Mouse (Mus musculus) hindlimb bud, embryonic 11.5 days (tissue): ENCODE measurements around the gene Tbc1d10a.

Experiments
- DNase-seq: peaks from one replicate; pipeline ENCODE4 v3.0.0-alpha.2; 2012; ENCODE audit warnings: low read depth, low spot score; ENCODE audit errors: extremely low spot score

Gene Tbc1d10a

DNA sequence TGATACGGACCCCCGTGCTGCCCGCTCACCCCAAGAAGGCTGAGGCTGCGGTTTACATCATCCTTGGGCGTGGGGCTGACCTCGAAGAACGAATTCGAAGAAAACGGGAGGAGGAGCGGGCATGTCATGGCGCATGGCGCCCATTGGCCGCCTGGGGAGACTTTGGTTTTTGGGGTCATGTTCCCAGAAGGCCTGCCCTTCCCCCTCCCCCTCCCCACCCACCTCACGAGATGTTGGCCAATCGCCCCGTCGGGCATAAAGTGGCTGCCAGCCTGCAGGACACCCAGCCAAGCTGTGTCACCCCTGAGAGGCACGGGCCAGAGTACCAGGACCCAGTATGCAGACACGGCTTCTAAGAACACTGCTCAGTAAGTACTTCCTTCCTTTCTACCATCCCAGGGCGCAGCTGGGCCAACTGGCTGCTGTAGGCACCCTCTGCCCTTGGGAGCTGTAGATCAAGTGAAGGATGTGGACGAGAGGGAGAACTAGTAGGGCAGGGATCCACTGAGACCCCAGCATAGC, 50.0 kb downstream of the Tbc1d10a start:
- no peak for DNase-seq

DNA sequence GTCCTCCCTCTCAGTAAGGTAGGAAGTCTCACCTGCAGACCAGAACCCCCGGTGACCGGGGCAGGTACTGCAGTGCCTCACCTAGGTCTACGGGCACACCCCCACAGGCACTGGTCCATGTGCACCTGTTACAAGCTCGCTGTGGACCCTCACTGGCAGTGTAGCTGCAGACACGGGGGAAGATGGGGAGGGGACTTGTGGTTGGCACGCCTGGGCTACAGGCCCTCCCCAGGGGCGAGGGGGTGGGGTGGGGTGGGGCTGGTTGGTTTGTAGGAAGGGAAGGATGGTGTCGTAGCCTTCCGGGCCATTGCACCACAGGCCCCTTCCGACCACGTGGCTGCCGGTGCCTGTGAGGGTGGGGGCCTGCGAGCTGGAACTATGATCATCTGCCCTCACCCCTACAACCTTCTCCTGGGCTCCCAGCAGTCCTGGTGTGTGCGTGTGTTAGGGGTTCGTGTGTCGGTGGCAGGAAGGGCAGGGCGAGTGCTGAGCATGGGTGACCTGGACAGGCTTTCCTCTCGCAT, 50.9 kb downstream of the Tbc1d10a start:
- DNase-seq = no peak

DNA sequence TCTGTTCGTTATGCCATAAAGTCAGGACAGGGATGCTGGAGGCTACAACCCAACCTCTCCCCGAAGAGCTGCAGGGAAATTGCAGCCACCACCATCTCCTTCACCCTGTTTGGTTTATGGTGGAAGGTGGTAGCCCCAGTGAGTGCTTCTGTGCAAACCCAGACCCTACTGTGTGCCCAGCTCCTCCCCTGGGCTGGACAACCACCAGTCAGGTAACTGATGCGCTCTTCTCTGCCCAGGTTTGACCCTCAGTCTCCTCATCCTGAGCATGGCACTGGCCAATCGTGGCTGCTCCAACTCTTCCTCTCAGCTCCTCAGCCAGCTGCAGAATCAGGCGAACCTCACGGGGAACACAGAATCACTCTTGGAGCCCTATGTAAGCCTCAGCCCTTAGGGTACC, 51.6 kb downstream of the Tbc1d10a start:
- DNase-seq = no peak

DNA sequence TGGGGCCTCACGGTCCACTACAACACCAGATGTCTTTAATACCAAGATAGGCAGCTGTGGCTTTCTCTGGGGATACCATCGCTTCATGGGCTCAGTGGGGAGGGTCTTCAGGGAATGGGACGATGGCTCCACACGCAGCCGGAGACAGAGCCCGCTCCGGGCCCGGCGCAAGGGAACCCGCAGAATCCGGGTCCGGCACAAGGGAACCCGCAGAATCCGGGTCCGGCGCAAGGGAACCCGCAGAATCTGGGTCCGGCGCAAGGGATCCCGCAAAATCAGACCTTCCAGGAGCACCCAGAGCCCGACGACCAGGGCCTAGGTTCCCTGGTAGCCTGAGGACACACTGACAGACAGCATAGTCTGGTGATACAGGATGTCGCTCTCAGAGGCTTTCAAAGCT, 53.1 kb downstream of the Tbc1d10a start:
- DNase-seq = no peak

DNA sequence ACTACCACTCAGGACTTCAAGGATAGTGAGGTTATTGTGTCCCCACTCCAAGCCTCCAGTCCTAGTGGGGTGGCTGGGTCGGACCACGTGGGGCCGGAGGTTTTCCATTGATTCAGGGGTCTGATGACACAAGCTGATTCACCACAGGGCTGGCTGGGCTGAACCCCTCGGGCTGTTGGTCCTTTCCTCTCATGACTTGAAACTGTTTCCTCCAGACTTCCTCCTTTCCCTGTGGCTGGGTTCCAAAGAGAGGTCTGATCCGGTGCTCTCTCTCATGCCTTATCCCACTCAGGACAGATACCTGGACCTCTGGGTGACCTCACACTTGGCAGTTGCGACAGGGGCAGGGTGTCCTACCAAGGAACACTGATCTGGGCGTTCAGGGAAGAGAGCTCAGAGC, 53.6 kb downstream of the Tbc1d10a start:
- no peak for DNase-seq

DNA sequence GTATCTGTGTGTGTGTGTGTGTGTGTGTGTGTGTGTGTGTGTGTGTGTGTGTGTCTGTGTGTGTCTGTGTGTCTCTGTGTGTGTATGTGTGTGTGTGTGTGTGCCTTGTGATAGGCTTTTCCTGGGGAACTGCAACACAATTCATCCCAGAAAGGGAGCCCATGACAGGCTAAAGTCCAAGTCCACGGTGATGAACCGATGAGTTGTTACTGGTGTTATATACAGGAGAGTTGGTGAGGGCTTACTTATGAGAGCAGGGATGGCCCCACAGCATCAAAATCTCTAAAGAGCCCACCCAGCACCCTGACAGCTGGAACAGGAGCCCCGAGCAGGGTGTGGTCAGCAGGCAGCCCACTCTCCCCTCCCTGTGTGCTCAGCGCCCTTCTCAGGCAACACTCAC, 54.6 kb downstream of the Tbc1d10a start:
- no peak for DNase-seq

DNA sequence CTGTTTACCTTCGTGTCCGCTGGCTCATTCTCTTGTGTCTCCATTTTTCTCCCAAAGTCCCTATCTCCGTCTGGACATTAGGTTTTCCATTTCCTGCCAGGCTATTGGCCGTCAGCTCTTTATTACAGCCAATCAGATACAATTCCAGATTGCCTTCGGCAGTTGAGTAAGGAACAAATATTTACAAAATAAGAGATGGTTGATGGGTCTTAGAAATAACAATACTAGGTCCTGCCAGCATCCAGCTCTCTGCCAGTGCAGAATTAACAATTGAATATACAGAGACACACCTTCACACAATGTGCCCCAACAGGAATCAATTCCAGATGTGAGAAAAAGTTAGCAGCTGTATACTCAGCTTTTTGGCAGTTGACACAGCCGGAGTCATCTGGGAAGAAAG, 59.5 kb downstream of the Tbc1d10a start:
- DNase-seq = no peak

DNA sequence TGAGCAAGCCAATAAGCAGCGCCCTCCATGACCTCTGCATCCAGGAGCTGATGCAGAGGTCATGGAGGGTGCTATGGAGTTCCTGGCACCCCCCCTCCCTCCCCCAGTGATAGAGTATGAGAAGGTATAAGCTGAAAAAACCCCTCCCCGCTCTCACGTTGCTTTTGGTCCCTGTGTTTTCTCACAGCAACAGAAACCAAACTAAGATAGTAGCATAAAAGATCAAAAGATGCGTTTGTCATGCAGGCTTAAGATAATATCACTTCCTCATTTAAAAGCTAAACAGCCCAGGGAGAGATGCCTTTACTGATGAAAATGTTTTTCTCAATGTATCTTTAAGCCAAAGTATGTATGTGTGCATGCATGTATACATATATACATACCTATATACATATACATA, 60.0 kb downstream of the Tbc1d10a start:
- DNase-seq = no peak

DNA sequence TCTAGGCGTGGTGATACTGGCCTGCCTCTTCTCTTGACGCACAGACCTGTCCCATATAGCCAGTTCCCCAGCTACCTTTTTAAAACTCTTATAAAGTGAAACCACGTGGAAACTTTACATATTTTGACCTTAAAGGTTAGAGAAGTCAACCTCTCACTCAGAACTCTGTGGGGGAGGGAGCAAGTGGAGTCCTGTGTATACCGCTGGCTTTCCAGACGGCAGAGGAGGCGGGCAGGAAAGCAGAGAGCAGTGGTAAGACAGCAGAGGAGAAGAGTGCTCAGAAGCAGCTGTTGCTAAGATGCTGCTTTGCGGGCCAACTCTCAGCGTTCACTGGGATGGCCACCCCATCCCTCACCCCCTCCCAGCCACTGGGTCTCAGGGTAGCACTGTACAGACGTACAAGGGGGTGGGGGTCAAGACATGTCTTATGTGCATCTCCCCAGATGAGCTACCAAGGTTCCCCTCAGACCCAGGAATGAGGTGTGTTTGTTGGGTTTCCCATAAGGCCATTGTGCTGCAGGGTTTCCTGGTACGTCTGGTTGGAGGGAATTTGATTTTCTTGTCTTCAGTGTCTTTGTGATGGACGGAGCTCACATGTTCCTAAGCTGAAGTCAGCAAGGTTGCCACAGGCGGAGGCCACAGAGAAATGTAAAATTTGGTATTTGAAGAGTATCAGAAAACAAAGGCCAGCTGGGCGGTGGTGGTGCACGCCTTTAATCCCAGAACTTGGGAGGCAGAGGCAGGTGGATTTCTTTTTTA, 60.8 kb downstream of the Tbc1d10a start:
- DNase-seq = no peak

DNA sequence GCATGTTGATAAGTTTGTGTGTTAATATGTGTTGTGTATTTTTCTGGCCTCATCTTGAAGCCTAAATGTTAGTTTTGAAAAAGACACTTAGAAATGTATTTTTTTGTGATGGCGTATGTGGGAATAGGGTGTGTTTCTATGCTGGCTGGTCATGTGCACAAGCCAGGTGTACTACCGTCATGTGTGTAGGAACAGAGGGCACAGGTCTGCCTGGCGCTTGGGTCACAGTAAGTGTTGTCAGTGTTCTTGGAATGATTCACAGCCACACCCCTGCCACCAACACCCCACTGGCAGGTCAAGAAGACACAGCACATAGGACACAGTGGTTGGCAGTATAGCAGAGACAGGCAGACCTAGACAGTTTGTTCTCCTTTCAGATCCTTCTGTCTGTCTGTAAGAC, 62.6 kb downstream of the Tbc1d10a start:
- DNase-seq = no peak

DNA sequence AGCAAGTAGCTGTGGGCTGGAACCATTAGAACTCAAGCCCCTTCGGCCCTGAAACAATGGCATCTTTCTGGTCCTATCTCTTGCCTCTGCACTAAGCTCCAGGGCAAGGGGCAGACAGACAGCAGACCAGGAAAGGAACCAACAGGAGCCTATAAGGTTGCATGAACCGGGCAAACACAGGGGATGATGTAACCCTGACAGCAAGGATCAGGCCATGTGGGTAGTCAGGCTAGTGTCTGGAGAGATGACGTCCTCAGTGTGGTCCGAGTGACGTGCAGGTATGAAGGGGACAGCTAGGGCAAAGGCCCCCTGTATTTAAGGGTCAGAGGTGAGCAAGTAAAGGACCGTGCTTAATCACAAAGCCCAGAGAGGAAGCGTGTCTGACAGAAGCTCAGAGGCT, 63.7 kb downstream of the Tbc1d10a start:
- no peak for DNase-seq

DNA sequence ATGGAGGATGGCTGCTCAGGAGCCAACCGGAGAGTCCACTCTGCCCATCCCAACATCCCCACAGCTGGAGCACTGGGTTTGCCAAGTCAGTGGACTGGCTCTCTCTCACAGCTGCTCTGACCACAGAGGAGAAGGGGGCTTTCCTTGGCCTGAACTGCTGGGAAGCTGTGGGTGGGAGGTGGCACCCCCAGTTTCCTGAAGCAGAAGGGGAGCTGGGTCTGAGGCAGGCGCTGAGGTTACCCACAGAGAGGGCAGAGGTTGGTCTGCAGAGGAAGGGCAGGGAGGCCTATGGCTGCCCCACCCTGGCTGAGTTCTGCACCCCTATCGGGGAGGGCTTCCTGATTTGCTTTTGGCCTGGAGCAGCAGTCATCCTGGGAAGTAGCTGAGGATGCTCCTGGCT, 64.8 kb downstream of the Tbc1d10a start:
- DNase-seq = no peak

DNA sequence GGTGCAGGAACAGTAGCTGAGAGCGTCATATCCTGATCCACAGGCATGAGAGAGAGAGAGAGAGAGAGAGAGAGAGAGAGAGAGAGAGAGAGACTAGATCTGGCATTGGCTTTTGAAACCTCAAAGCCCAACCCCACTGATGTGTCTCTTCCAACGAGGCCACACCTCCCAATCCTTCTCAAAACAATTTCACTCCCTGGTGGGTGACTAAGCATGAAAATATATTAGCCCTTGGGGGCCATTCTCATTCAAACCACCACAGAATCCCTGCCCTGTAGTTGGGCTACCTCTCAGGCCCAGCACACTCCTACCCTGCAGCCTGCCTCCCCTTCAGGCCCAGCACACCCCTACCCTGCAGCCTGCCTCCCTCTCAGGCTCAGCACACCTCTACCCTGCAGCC, 66.3 kb downstream of the Tbc1d10a start:
- no peak for DNase-seq

DNA sequence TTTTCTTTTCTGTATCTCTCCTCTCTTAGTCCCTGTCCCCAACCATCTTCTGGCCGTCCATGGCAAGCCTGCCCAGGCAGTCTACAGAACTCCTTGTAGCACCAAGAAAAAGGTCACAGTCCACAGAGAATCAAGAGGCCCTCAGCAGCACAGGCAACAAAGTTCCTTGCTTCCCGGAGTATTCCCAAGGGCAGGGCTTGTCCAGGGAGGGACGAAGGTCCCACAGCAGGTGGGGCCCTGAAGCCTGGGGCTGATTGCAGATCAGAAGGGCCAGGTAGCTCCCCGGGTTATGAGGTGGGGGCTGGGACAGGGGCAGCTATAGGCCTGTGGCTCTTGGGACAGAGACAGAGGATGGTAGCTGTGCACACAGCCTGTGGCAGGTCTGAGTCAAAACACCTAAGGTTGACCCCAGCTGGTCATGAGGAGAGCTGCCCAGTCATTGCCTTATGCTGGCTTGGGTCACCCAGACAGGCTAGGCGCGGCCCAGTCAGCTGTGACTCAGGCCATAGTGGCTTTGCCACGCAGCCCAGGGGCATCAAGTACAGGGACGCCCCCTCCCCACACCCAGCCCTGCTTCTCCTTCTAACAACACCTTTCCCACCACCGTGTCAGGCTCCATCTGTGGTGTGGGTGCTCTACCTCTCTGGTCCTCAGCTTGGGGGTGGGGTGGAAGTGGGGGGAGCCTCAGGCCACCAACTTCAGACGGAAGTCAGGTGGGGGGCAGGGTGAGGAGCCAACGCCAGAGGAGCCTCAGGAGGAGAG, 70.4 kb downstream of the Tbc1d10a start, which contains the start of gene Lif:
Lif (plus strand) TSS at position 712 of the 762 bp plus-strand sequence.
- DNase-seq = no peak

DNA sequence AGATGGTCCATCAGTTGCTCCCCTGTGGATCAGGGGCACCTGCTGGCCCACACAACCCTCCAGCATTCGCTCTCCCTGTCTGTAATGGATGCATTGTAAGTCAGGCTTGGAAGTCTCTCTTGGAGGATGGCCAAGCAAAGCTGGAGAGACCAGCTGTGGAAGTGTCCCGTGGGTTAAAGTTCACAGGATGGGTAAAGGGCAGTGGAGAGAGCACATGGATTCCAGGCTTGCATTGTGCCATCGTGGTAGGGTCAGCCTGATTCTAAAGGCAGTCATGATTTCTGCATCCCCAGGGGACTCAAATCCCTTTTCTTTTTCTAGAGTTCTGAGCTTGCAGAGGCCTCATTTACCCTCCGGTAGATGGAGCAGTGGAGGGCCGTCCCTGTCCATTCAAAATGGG, 71.2 kb downstream of the Tbc1d10a start:
- DNase-seq = no peak

DNA sequence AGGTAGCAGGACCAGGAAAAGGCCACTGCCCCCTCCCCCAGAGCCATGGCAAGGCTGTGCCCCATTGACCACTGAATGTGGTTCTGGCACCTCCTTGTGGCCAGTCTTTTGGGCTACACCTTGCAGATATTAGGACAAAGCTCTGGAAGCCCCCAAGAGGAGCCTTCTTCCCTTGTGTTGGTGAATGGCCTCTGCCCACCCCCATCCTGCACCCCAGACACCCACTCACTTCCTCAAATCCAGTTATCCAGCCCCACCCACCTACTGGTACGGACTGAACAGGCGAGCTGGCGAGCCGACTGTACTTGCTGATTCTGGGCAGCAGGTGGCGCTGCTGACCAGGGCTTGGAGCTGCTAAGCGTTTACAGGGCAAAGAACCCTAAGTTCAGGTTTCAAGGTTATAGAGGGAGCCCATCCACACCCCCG, 72.1 kb downstream of the Tbc1d10a start:
- peak; percentile 58 for DNase-seq

DNA sequence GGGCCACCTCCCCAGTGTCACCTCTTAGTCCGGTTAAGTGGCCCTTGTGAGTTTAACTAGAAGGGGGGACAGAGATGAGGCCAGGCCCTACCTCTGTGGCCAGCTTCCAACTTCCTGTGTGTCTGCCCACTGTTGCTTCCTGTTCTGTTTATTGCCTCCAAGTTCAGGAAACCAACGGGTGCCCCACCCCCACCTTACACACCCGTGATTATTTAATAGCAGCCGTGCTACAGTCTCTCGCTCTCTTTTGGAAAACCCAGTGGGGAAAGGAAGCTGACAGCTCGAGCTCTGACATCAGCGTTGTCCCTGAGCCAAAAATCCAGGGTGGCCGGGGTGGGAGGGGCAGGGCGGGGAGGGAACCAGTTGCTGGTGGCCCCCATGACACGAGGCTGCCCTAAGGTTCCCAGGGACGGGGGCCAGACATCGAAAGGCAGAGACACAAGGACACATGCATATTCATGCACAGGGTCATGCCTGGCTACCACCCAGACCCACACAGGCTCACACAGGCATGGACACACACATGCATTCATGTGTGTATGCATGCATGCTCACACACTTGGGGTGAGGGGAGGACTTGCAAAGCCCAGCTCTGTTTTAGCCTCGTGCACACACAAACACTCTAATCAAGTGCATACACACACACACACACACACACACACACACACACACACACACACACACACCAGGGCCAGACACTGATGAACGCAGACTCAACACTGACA, 74.0 kb downstream of the Tbc1d10a start:
- no peak for DNase-seq

DNA sequence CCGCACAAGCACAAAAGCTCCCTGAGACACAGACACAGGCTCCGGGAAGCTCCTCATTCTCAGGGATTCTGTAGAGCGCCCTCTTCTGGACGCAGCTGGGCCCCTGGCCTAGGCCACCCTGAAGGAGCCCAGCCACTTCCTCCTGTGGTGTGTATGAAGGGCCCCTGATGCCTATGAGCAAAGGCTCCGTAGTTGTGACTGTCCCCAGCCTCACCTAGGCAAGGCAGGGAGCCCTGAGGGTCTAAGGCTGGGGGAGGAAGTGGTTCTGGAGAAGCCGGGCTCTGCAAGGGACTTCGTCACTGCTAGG, 74.6 kb downstream of the Tbc1d10a start:
- no peak for DNase-seq

DNA sequence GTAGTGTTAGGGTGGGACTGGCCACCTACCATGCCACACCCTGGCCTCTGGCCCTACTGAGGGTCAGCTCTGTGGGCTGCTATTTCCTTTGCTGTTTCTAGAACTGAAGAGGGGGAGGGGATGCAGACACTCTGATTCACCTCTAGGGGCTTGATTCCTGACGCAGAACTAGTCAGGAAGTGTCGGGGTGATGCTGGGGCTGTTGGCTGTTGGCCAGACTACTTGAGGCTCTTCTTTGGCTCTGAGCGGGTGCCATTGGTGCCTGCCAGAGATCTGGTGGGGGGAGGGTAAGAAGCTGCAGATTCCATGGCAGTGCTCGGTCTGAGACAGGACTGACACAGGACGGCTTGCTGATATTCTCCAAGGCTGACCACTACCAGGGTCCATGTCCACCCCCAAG, 75.4 kb downstream of the Tbc1d10a start:
- no peak for DNase-seq

DNA sequence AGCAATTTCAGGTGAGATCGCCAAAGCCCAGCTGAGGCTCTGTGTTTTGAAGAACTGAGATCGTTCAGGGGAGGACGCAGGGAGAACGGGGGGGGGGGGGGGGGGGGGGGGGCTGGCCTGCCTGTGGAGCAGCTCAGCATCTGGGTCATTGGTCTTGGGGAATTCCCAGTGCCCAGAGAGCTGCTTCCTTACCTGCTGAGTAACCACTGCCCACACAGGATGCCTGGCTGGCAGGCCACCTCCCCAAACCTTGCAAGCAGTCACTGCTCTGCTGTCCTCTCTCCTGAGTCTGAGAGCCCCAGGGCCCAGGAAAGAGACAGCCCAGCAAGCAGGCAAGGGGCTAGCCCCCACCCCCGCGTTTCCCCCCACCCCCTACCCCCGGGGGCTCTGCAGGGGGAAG, 76.3 kb downstream of the Tbc1d10a start:
- no peak for DNase-seq

DNA sequence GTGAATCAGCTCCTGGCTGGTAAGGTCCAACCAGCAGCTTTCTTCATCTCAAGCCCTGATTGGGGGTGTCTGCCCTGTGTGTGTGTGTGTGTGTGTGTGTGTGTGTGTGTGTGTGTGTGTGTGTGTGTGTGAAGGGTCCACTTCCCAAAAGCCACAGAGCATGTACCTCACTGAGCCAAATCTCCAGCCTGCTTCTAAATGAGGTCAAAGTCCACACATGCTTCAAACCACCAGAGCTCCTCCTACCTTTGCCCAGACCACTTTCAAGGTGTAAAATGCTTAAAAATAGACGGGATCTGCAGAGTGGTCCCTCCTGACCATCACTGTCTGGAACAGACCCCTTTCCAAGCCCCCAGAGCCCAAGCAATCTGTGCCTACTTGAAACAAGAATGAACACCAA, 76.7 kb downstream of the Tbc1d10a start:
- no peak for DNase-seq

DNA sequence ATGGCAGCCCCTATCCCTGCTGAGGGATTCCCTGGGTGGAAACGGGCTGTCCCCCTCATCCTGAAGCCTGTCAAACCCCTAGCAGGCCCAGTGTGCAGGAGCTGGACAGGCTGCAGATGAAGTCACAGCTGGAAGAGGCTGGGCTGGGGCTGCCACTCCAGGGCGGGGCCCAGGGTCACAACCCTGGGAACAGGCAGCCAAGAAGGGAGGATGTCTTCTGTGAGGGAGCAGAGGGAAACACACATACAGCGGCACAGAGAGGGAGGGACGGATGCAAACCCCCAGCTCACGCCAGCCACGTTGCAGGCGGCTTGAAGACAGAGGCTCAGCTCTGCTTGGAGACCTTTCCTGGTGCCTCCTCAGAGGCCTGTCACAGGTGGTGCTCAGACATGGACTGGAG, 77.5 kb downstream of the Tbc1d10a start:
- DNase-seq = no peak
